Mouse (Mus musculus) kidney, postnatal 0 days (tissue): Measurements from ENCODE around the gene Aoc1. TPM values are rescaled to one million over a fixed set of nuclear protein-coding genes. Genes with fewer than 3 reads are reported as not detected.
A peak's percentile ranks its signal among the peaks of the same experiment; 100 is the strongest.

Source experiments
- ATAC-seq: fragments of 200-750 bp; cut with Nextera tagmentation; replicated peaks from 2 replicates; pipeline ENCODE4 v1.8.0; 2017; ENCODE audit warnings: low read depth, moderate number of reproducible peaks, moderate TSS enrichment, moderate library complexity; ENCODE audit not compliant: low FRiP score
- DNase-seq: peaks from one replicate; pipeline ENCODE4 v3.0.0-alpha.2; 2016; ENCODE audit warnings: low spot score
- H3K27ac ChIP-seq: fragments of 300-500 bp; sonication (generic); 2 replicates; pipeline ENCODE4 v1.5.1; 2014; ENCODE audit warnings: mild to moderate bottlenecking
- H3K27me3 ChIP-seq: fragments of 300-500 bp; sonication (generic); 2 replicates; pipeline ENCODE4 v1.6.1; 2014; ENCODE audit warnings: low read length, mixed read lengths; ENCODE audit not compliant: insufficient read depth
- H3K36me3 ChIP-seq: fragments of 300-500 bp; sonication (generic); 2 replicates; pipeline ENCODE4 v1.6.1; 2014; ENCODE audit warnings: low read length, mixed read lengths; ENCODE audit not compliant: insufficient read depth
- H3K4me1 ChIP-seq: fragments of 300-500 bp; sonication (generic); replicated peaks from 2 replicates; pipeline ENCODE4 v1.6.1; 2014; ENCODE audit warnings: antibody characterized with exemption, low read length, mixed read lengths; ENCODE audit not compliant: insufficient read depth
- H3K4me2 ChIP-seq: fragments of 300-500 bp; sonication (generic); 2 replicates; pipeline ENCODE4 v1.6.1; 2014; ENCODE audit warnings: mild to moderate bottlenecking, low read length, moderate library complexity, mixed read lengths
- H3K4me3 ChIP-seq: fragments of 300-500 bp; sonication (generic); replicated peaks from 2 replicates; pipeline ENCODE4 v1.5.1; 2014; ENCODE audit warnings: low read depth, low read length
- H3K9ac ChIP-seq: fragments of 300-500 bp; sonication (generic); 2 replicates; pipeline ENCODE4 v1.6.1; 2014; ENCODE audit warnings: low read depth, low read length
- H3K9me3 ChIP-seq: fragments of 300-500 bp; sonication (generic); replicated peaks from 2 replicates; pipeline ENCODE4 v1.6.1; 2016; ENCODE audit warnings: low read length, inconsistent platforms, mixed read lengths
- CTCF ChIP-seq: IDR thresholded peaks from 2 replicates; pipeline ENCODE4 v1.5.1; 2016; ENCODE audit warnings: antibody characterized with exemption, low read depth, mild to moderate bottlenecking, moderate library complexity
- WGBS: fragments of 180-500 bp; shearing (Covaris S2); extraction: QIAGEN DNeasy Blood & Tissue Kit; methylation state at CpG from one replicate; pipeline ENCODE4 v1.1.7; 2014; 5-methylcytosine and 5-hydroxymethylcytosine counted together
- polyA plus RNA-seq: library from polyadenylated mRNA; unstranded; fragments of >200 nt; fragmentation: Nextera tagmentation; extraction: Ambion mirVana; gene quantifications from 2 replicates; pipeline ENCODE4 v1.2.1, GENCODE M21; 2015

The Aoc1 gene
- polyA plus RNA-seq, 1 experiment from 2014 or later, result 11.0 TPM

- Histone ChIP-seq H3K36me3 (no peaks in the 10 kb centered on the region), H3K27me3 (no peaks in the 10 kb centered on the region), H3K9me3 (no peaks in the 10 kb centered on the region), H3K4me1 (peaks cover 9% of the 10 kb centered on the region; the same call in 1 of the 2 replicates), H3K9ac (no peak overlapping the region), H3K27ac (peak overlapping the region; percentile 36; the same call in 1 of the 2 replicates), H3K4me3 (no peak overlapping the region), H3K4me2 (no peak overlapping the region)
- 34% methylated on average over 8 of the region's 8 CpGs for WGBS
- ATAC-seq, result no peak
- peak; percentile 68 for TF ChIP-seq CTCF
- peak; percentile 75 for DNase-seq
Measured at GRCm38 (mm10) chr6:48857613-48858302, 14.9 kb upstream of the Aoc1 start.

GRCm38 (mm10) chr6:48860130-48860815 is 12.4 kb upstream of the Aoc1 start:
- Histone ChIP-seq H3K4me3 (0 out of 2 replicates have a peak overlapping the region, but pooled peaks have one; percentile 6), H3K9ac (peak overlapping the region; percentile 44; the same call in 1 of the 2 replicates)

GRCm38 (mm10) chr6:48860851-48861250 is 11.8 kb upstream of the Aoc1 start:
- DNase-seq (no peak), ATAC-seq (no peak)
- Histone ChIP-seq H3K4me1 (peaks cover 9% of the 10 kb centered on the region; the same call in 1 of the 2 replicates), H3K27ac (peak overlapping the region; percentile 64; the same call in 1 of the 2 replicates), H3K4me2 (no peak overlapping the region), H3K9me3 (no peaks in the 10 kb centered on the region), H3K36me3 (no peaks in the 10 kb centered on the region), H3K27me3 (no peaks in the 10 kb centered on the region), H3K9ac (no peak overlapping the region), H3K4me3 (no peak overlapping the region)
- no peak for TF ChIP-seq CTCF
- WGBS, result 80% methylated on average over 1 of the region's 1 CpGs

More at GRCm38 (mm10) chr6:48860130-48860815, 12.4 kb upstream of the Aoc1 start:
- WGBS, result 11% methylated on average over 23 of the region's 23 CpGs
- DNase-seq (peak; percentile 90), ATAC-seq (peak; percentile 84)
- Histone ChIP-seq H3K4me1 (peaks cover 9% of the 10 kb centered on the region; the same call in 1 of the 2 replicates), H3K27ac (no peak overlapping the region; the same call in 1 of the 2 replicates), H3K4me2 (peak overlapping the region; percentile 49), H3K27me3 (no peaks in the 10 kb centered on the region), H3K36me3 (no peaks in the 10 kb centered on the region), H3K9me3 (no peaks in the 10 kb centered on the region)
- peak; percentile 84 for TF ChIP-seq CTCF

- ATAC-seq (0 out of 2 replicates have a peak, but pooled peaks have one; percentile 17), DNase-seq (peak; percentile 80)
- 61% methylated on average over 12 of the region's 12 CpGs for WGBS
- peak overlapping the region; percentile 64 for H3K27ac ChIP-seq
- H3K4me2 ChIP-seq, result no peak overlapping the region
- TF ChIP-seq CTCF, result no peak
- H3K27me3 ChIP-seq, result no peaks in the 10 kb centered on the region
- peaks cover 9% of the 10 kb centered on the region; the same call in 1 of the 2 replicates for H3K4me1 ChIP-seq
- H3K36me3 ChIP-seq, result no peaks in the 10 kb centered on the region
- H3K9me3 ChIP-seq, result no peaks in the 10 kb centered on the region
- H3K9ac ChIP-seq, result no peak overlapping the region
- H3K4me3 ChIP-seq, result no peak overlapping the region
Measured at GRCm38 (mm10) chr6:48861616-48862280, 10.9 kb upstream of the Aoc1 start.

GRCm38 (mm10) chr6:48862816-48863215 is 9.9 kb upstream of the Aoc1 start:
- ATAC-seq (no peak), DNase-seq (no peak)
- Histone ChIP-seq H3K27ac (no peak overlapping the region), H3K9ac (no peak overlapping the region), H3K36me3 (no peaks in the 10 kb centered on the region), H3K9me3 (no peaks in the 10 kb centered on the region), H3K4me3 (no peak overlapping the region), H3K4me2 (no peak overlapping the region), H3K4me1 (peaks cover 9% of the 10 kb centered on the region; the same call in 1 of the 2 replicates), H3K27me3 (no peaks in the 10 kb centered on the region)
- no peak for TF ChIP-seq CTCF
- WGBS, result 76% methylated on average over 4 of the region's 4 CpGs

GRCm38 (mm10) chr6:48863488-48863887 is 9.2 kb upstream of the Aoc1 start:
- no peak for ATAC-seq

More at GRCm38 (mm10) chr6:48863488-48863887, 9.2 kb upstream of the Aoc1 start:
- Histone ChIP-seq H3K9ac (no peak overlapping the region), H3K4me2 (no peak overlapping the region), H3K4me3 (no peak overlapping the region), H3K4me1 (peaks cover 9% of the 10 kb centered on the region; the same call in 1 of the 2 replicates), H3K9me3 (no peaks in the 10 kb centered on the region), H3K36me3 (no peaks in the 10 kb centered on the region), H3K27ac (no peak overlapping the region), H3K27me3 (no peaks in the 10 kb centered on the region)
- DNase-seq, result no peak
- TF ChIP-seq CTCF, result no peak
- WGBS, result 86% methylated on average over 7 of the region's 7 CpGs
